Mouse (Mus musculus) megakaryocyte-erythroid progenitor cell, adult 5 weeks (primary cell): Measurements from ENCODE around the gene Zfp597. TPM values are rescaled to one million over a fixed set of nuclear protein-coding genes. Genes with fewer than 3 reads are reported as not detected.

Source experiments
- polyA plus RNA-seq: library from polyadenylated mRNA; stranded (reverse); fragments of >175 nt; gene quantifications from 2 replicates; pipeline ENCODE4 v1.2.3, GENCODE M21; 2012

Zfp597 gene
- 2.4 and 3.3 TPM in 2 replicates for polyA plus RNA-seq

DNA sequence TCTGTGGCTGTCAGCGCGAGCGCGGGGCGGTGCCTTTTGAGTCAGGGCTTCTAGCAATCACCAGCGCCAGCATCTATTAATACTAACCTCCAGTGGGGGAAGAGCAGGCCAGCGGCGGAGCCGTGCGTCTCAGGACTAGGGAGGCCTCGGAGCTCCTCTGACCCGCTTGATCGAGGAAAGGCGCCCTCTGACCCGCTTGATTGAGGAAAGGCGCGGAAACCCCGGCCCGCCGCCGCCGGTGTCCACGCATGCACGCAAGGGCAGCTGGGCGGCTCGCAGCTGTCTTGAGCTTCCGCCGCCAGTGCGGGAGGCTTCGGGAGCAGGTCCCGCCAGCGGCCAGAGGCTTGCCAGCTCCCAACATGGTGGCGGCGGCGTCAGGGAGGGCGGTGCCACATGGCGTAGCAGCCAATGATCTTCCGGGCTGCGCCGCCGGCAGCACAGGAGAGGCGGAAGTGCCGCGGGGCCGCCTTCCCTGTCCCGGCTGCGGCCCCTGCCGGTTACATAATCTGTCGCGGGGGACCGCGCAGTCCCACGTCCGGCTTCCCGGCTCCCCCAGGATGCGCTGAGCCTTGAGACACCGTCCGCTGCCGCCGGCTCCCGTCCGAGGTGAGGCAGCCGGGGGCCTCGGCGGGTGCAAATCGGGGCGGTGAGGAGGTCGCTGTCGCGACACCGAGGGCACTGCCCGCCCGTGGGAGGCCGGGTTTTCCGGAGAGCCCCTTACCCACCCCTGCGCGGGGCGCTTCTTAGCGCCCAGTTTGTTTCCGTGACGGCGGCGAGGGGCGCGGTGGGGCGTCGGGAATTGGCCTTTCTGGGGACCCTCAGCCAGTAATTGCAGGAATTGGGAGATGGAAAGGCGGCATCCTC is at the start of gene Zfp597, which contains the start of gene Gm20695:
Zfp597 (minus strand) TSS at position 361 of the 864 bp plus-strand sequence.
Gm20695 (plus strand) TSS at position 448 of the 864 bp plus-strand sequence.

DNA sequence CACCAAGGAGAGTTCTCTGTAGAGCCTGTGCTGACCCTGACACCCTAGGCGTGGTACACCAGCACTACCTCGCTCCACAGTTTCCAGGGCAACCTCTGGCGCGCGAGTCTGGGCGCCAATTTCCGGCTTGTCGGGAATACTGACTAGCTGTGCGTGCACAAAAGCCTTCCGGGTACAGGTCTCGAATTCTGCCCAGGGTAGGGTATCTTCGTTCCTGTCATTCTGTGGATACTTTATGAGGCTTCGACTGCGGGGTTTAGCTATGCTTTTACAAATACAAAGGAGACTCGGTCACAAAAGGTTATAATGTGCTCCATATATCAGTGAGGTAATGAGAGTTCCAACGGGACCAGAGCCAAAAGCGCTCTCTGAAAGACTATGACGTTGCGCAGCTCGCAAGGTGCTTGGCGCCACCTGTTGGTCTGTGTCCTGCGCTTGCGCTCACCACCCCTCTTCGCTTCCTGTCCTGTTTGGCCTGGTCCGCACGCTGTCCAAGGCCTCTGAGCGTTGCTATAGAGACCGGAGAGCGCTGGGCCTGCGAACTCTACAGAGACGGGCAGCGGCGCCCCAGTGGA is 24.3 kb upstream of the Zfp597 start, which contains the start of the genes 1700037C18Rik and Cluap1:
1700037C18Rik (minus strand) TSS at position 153 of the 575 bp plus-strand sequence.
Cluap1 (plus strand) TSS at position 265 of the 575 bp plus-strand sequence.

DNA sequence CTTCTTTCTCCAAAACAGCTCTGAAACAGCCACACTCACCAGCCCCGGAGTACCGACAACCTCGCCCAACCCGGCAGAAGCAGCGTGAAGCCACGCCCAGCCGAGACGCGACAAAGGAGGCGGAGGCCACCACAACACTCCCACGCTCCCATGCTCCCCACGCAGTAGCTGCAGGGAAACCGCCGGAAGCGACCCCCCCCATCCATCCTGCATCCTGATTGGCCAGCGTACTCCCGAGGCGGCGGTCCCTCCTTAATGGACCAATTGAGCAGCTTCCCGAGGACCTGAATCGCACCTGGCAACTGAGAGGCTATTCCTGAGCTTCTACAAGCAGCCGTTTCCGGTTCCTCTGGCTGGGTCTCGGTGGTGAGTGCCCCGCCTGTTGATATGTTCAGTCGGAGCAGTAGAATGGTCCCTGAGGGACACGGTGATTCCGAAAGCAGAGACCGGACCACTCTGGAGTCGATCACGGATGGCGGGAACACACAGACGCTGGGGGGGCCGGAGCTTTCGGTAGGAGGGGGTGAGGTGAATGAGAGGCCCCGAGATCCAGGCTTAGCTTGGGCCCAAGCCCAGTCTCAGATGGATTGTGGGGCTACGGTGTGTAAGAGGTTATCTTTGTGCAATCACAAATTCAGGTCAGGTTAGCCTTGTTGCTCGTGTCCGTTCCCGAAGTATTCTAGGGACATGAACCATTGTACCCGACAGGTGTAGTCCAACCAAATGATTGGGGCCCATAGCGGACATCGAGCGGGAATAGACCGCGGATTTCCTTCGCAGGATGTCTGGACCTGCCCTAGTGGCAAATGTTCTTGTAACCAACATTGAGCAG is 11.9 kb downstream of the Zfp597 start, which contains the start of gene Naa60:
Naa60 (plus strand) TSS at position 160 of the 832 bp plus-strand sequence.

DNA sequence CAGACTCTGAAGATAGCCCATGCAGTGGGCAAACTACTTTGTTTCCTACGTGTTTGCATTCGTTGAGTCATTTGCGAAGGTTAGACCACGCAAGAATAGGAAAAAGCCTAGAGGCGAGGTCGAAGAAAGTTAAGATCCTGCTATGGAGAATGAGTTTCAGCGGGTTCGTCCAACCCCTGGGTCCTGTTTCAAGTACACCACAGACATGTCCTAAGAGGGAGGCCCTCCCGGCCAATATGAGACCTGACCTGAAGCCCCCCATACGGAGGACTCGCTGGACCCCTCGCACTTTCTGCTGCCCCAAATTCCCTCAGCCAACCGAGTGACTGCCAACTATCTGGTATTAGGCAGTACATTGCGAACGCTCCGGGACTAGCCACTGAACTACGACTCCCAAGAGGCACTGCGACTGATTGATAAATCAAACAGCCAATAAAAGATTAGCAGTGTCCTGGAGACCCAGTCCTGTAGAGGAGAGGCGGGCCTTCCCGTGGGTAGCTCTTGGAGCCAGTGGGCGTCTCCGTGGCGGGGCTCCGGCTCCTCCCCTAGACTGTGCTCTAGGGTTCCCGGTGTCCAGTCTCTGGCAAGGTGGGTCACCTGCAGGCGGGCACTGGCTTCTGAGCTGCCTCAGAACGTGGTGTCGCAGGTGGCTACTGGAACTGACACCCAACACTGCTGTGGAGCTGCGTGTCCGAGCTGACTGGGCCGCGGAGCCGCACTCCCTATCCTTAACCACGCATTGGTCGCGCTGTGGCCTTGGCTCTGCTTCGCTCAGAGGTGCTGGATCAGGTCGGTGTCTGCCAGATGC is 37.4 kb downstream of the Zfp597 start, which contains the start of gene Zfp174:
Zfp174 (plus strand) TSS at position 558 of the 808 bp plus-strand sequence.

DNA sequence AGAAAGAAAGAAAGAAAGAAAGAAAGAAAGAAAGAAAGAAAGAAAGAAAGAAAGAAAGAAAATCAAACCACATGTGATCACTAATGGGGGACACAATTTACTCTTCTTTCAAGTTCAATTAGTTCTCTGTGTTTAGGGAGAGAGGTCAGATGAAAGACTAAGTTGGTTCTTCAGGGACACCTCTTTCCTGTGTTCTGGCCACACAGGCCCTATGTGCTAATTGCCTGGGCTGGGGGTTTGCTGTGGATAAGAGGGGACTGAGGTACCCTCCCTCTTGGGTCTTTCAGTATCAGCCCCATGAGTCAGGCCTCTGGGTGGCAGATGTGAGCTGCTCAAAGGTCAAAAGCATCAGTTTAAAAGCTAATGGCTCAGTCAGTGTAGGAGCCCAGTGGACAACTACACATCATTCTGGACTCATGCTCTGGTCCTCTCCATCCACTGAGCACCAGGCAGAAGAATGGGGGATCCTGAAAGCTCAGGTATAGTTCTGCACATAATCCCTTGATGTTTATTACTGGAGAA is 53.7 kb downstream of the Zfp597 start, which contains the start of gene Olfr15:
Olfr15 (plus strand) TSS at position 291 of the 522 bp plus-strand sequence.

Other genes with a start within 250 kb of the Zfp597 start
- gene Mefv, start 166.5 kb downstream of the Zfp597 start, polyA plus RNA-seq = 5.5 and 10.6 TPM in 2 replicates
- 31.3 and 33.2 TPM in 2 replicates for gene Zfp263, start 140.5 kb downstream of the Zfp597 start, polyA plus RNA-seq
- not detected in 2 replicates for gene Olfr15, start 53.7 kb downstream of the Zfp597 start, polyA plus RNA-seq
- 0.03 and 0.05 TPM in 2 replicates for gene Zfp174, start 37.3 kb downstream of the Zfp597 start, polyA plus RNA-seq
- gene Naa60, start 12.2 kb downstream of the Zfp597 start, polyA plus RNA-seq = 49.6 and 53.6 TPM in 2 replicates
- not detected in 2 replicates for gene Gm20695, start 87 bp upstream of the Zfp597 start, polyA plus RNA-seq
- gene 1700037C18Rik, start 24.1 kb upstream of the Zfp597 start, polyA plus RNA-seq = 8.3 and 11.4 TPM in 2 replicates
- 31.5 and 33.8 TPM in 2 replicates for gene Cluap1, start 24.2 kb upstream of the Zfp597 start, polyA plus RNA-seq
- gene Nlrc3, start 92.1 kb upstream of the Zfp597 start, polyA plus RNA-seq = 0.41 and 0.68 TPM in 2 replicates
- gene Slx4, start 119.2 kb upstream of the Zfp597 start, polyA plus RNA-seq = 18.3 and 19.0 TPM in 2 replicates
- not detected in 2 replicates for gene Dnase1, start 152.4 kb upstream of the Zfp597 start, polyA plus RNA-seq
- 339 and 376 TPM in 2 replicates for gene Trap1, start 193.3 kb upstream of the Zfp597 start, polyA plus RNA-seq